Mouse (Mus musculus) heart, adult 9 months (tissue): Measurements from ENCODE around the gene Wnt5b.
A peak's percentile ranks its signal among the peaks of the same experiment; 100 is the strongest.
"Not testable (repeated sequence)": the region's sequence is repeated elsewhere in the genome, so short reads cannot be mapped to it uniquely, and the experiment has no call there.

ENCODE experiments used
- DNase-seq, 2 experiments: peaks; one replicate each; pipeline ENCODE4 v3.0.0; 2022; ENCODE audit warnings: low spot score in 2 of 2

Gene Wnt5b

DNA sequence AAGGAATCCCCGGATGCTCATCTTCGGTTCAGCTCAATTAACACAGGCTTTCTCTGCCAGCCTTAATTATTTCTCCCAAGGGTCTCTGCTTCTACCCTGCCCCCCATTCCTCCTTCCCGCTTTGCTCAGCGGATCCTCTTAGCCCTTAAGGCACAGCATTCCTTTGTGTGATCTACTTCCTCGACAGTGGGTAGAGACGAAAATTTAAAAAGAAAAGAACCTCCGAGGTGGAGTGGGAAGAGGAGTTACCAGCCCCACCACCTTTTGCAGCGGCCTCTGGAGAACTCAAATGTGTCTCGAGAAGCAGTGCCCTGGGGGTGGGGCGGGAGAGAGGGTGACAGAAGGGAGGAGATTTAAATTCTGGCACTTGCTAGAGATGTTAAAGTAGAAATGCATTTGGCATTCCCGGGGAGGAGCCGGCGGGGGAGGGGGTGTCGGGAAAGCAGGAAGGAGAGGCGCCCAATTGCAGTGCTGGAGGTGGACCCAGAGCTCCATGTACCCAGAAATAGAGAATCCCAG, 92.1 kb downstream of the Wnt5b start:
- peak; percentile 26 to 46 for DNase-seq

GRCm38 (mm10) chr6:119450965-119451943, 92.9 kb downstream of the Wnt5b start:
- no peak for DNase-seq

DNA sequence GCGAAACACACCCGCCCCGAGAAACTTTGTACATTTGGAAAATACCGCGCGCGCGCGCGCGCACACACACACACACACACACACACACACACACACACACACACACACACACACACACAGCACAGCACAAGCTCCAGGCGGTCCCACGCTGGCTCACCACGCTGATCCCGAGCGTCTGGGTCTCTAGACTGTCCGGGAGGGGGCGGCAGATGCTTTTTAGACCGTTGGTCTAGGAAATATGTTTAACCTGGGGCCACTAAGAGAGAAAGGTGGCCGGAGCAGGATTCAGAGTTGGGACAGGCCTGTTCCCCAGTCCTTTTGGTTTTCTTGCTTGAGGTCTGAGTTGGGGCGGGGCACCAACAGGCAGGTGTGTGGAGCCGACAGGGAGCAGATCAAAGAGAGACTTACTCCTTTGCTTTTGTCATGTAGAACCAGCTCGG, 95.1 kb downstream of the Wnt5b start:
- DNase-seq = peak in 1 of 2 experiments; percentile 50

DNA sequence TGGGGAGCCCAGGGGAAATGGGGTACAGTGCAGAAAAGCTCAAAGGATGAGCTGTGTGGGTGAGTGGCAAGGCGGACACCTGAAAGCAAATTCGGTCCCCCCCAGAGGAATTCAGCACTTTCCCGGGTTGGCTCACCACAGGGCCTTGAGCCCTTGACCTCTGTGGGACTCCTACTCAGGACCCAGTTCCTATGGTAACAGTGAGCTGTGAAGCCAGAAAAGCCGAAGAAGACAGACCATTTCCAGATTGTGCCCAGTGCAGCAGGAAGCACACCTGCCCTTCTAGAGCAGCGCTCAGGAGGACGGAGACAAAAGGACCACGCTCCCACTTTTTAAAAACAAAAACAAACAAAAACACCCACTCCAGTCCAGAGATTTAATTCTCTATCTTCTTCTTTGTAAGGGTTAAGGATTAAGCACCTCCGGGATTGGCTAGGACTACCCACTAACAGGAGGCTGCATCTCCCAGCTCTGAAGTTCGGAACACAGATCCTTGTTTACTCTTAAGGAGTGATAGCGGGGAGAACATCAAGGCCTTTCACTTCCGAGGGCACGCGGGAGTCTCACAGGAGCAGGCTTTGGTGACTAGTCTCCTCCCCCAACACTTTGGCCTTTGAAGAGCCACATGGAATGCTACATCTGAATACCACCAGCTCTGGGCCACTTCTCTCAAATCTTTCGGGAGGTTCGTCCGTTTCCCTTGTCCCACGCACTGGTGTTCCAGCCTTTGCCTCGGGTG, 95.7 kb downstream of the Wnt5b start:
- DNase-seq = peak in 1 of 2 experiments; percentile 21

DNA sequence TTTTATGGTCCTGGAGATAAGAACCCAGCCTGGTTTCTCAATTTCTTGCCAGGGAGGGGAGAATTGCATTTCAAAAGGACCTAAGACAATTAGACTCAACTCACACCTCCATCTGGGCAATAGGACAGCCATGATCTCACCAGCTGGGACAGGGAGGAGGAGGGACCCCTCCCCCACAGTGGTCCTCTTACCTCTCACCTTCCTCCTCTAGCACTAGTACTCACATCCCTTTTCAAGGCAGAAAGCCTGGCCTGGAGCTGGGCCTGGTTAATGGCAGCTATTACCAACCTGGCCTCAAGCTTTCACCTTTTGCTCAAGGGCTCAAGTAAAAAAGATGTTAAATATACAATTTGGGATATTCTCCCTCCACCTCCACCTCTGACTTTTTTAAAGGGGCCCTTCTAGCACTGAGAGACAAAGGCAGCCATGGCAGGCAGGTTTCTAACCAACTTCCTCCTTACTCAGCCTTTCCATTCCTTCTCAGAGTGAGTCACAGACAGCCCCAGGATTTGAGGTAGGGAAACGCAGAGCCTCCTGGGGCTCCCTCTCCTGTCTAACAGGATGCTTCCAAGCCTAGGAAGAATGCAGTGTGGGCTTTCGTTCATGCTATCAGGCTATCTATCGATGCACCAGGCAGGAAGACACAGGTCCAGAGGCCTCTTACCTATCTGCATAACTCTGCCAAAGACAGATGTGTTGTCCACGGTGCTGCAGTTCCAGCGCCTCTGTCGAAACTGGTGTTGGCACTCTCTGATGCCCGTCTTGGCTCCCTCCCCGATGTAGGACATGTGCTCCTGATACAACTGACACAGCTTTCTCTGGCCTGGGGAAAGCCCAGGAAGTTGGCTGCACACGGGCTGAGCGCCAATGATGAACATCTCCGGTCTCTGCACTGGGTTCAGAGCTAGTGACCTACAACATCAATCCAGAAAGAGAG, 98.2 kb downstream of the Wnt5b start:
- DNase-seq = peak in 1 of 2 experiments; percentile 28

DNA sequence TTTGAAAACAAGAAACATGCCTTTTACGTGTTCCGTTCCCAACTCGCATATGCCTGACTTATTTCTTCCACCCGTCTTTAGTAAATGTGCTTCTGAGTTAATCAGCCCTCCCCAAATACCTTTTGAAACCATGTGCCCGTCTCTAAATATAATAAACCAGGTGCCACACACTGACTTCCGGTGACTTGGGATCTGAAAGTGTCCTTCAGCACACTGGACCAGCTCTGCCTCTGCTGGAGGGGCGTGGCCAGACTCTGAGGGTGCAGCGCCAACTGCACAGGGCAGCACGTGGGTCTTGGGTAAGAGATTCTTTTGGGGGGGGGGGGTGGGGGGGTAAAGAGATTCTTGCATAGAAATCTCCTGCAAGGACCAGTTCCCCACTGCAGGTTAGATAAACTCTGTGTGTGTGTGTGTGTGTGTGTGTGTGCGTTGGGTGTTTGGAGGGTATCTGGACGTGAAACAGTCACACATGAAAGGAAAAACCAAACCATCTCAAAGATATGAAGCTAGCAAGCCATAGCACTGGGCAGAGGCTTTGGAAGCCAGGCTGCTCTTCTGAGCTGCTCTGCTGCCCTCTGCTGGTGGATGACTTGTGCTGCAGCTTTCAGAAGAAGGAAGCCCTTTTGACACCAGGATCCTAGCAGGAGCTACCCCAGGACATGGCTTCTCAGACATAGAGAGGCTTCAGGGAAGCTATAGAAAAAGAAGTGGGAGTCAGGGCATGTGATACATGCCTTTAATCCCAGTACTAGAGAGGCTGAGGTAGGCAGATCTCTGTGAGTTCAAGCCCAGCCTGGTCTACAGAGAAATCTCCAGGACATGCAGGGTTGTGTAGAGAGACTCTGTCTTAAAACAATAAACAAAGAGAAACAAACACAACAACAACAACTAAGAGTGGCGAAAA, 100.2 kb downstream of the Wnt5b start:
- peak; percentile 59 to 72 for DNase-seq

DNA sequence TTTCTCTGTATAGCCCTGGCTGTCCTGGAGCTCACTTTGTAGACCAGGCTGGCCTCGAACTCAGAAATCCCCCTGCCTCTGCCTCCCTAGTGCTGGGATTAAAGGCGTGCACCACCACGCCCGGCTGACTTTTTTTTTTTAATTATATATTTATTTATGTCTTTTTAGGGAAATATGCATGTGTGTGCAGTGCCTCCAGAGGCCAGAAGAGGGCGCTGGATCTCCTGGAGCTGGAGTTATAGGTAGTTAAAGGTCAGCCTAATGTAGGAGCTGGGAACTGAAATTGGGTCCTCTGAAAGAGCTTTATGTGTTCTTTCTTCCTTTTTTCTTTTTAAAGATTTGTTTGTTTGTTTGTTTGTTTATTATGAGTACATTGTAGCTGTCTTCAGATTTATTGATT, 101.4 kb downstream of the Wnt5b start:
- DNase-seq = not testable (repeated sequence)

DNA sequence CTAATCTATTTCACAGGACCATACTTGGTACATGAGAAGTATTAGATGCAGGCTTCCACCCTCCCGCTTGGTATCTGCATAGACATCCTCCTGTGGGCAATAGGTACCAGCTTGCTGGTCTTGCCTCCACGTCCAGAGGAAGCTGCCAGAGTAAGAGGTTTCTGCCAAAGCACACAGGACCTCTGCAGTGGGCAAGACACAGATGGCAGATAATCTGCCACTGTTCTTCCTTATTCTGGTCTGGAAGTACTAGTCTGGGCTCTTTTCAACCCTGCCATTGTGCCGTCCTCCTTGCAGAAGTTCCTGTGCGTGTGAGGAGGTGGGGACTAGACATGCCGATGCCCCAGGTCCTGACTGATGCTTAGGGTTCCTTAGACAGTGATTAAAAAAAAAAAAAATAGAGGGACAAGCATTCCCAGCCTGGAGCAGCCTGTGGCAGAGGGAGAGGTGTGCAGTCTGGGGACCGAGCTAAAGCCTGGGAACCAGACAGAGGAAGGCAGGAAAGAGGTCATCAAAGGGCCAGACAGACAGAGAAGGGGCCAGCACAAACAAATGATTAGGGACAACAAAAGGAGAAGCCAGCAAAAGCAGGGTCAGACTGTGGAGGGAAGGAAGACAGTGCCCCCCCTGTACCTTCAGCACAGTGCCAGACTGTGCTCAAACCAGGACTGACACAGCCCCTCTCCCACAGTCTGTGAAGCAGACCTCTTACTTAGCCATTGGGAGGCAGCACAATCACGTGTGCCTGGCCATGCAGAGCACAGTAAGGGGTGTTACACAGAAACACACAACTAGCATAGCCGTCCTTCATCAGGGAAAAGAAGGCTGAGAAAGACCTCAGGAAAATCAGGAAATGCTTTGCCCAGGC, 106.0 kb downstream of the Wnt5b start:
- no peak for DNase-seq

DNA sequence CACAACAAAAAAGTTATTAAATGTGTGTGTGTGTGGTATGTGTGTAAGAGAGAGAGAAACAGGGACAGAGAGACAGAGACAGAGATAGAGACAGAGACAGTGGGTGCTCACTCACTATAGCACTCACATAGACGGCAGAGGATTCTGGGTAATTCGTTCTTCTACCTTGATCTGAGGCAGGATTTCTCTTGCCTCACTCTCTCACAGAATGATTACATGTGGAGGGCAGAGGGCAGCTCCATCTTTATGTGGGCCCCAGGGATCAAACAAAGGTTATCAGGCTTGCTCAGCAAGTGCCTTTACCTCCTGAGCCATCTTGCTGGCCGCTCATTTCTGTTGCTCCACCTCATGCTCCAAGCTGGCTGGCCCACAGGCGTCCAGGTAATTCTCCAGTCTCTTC, 109.8 kb downstream of the Wnt5b start:
- no peak for DNase-seq

DNA sequence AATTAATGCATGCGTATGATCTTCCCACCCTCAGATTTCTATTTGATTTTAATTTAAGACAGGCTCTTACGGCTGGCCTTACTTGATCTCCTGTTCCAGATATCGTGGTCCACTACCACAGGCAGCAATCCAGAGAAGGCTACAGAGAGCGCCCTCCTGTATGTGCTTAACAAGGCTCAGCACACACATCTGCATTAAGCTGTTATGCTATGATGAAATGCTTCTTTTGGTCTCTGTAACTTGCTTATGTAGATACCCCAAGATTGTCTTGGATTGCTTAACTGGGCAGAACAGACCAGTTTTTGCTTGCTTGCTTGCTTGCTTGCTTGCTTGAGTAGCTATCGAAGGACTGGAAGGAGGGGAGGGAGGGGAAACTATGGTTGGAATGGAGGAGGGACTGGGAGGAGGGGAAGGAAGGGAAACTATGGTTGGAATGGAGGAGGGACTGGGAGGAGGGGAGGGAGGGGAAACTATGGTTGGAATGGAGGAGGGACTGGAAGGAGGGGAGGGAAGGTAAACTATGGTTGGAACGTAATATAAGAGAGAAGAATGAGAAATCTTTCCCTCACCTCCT, 112.3 kb downstream of the Wnt5b start:
- no peak for DNase-seq

DNA sequence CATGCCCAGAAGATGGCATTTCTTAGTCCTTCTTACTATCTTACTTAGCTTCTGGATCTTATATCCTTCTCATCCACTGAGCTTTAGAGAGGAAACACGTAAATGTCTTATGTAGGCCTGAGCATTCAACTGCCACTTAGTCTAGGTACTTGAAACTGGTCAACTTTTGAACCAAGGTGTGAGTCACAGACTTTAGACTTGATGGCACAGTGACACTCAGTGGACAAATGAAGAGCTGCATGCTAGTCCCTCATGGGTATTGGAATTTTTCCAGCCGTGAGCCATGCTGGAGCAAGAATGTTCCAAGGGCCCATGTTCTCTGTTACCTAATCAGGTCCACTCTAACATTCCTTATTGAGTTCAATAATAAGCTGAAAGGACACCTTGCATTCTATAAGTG, 113.6 kb downstream of the Wnt5b start:
- peak; percentile 28 to 74 for DNase-seq

DNA sequence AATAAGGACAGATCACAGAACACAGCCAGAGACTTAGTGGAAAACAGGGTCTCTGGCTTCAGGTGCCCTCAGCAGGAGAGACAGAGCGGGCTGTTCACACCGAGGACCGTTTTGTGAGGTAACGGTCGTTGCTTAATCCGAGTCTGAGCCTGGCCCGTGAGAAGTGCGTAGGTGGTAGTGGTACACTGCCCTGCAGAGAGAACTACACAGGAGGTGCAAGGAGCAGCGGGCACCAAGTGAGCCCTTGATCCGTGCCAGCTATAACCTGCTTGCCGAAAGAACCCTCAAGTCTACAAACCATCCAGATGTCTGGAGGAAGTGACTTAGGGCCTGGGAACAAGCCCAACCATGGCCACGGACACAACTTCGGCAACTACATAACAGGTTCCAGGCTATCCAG, 114.8 kb downstream of the Wnt5b start:
- no peak for DNase-seq

GRCm38 (mm10) chr6:119428611-119429010, 115.5 kb downstream of the Wnt5b start:
- no peak for DNase-seq

DNA sequence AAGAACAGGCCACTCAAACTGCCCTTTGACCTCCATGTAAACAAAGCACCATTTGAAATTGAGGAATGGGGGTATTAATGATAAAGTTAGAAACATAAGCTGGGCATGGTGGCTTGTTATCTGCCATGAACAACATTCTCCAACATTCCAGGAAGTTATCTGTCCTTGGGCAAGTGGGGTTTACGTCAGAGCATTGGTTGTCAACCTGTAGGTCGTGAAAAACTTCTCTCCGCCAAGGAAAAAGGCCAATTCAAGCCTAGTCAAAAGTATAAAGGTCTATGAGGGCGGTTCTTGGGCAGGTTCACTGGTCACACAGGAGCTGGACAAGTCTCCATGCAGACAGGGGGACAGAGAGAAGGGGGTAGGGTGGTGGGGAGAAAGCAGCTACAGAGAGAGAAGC, 123.1 kb downstream of the Wnt5b start:
- DNase-seq = no peak

- no peak for DNase-seq
Measured at GRCm38 (mm10) chr6:119420357-119420756, 123.8 kb downstream of the Wnt5b start.

- no peak for DNase-seq
Measured at GRCm38 (mm10) chr6:119419412-119419811, 124.7 kb downstream of the Wnt5b start.

DNA sequence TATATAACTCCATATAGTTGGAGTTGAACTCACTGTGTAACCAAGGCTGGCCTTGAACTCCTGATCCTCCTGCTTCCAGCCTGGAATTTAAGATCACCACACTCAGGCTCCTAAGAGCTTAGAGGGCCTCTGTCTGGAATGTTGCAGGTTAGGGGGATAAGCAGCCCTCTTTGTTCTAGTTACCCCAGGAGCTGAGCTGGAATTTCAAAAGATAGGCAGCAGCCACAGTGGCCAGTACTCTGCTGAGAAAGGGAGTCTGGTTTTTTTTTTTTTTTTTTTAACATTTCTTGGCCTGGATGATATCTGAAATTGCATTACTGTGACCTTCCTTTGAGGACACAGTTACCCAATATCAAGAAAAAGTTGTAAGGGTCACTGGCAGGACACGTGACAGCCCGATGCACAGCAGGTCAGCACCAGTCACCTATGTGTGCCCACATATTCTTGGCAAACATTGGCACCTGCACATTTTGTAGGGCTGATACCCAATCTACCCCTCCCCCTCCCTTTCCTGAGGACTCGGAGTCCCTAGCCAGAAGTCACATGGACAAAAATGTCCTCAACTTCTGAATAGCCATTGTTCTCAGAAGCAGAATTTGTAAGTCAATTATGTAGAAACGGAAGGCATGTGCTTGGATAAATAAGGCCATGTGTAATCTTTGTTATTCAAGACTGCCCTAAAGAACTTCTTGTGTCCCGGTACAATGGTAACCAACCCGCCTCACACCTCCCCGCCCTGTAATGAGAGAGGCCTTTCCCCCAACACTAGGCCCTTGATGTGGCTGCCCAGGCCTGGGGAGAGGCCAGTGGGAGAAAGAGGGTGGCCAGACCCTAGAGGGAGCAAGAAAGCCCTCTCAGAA, 125.5 kb downstream of the Wnt5b start:
- DNase-seq = peak; percentile 73 to 86

GRCm38 (mm10) chr6:119417821-119418220, 126.3 kb downstream of the Wnt5b start:
- no peak for DNase-seq
